Mouse (Mus musculus) MEL (cell line): ENCODE results near the gene Gnat2. TPM values are rescaled to one million over a fixed set of nuclear protein-coding genes. Genes with fewer than 3 reads are reported as not detected.

Experiments used
- DNase-seq: peaks from one replicate; pipeline ENCODE4 v3.0.0; 2011; ENCODE audit warnings: low read depth, low spot score
- H3K27ac ChIP-seq: 2 replicates; pipeline ENCODE4 v1.5.1; 2012; ENCODE audit warnings: low read depth, mild to moderate bottlenecking, control low read depth, low read length, moderate library complexity; ENCODE audit not compliant: control insufficient read depth
- H3K27me3 ChIP-seq, 2 experiments: fragments of 150-350 bp in 1 of 2; sonication (generic) in 1 of 2; 2 replicates each; pipeline ENCODE4 v1.6.1; 2012; ENCODE audit warnings: low read length in 2 of 2, mild to moderate bottlenecking in 2 of 2, improper control_type of control experiment in 1 of 2, moderate library complexity in 1 of 2; ENCODE audit not compliant: insufficient read depth in 2 of 2, control insufficient read depth in 1 of 2
- H3K36me3 ChIP-seq, 2 experiments: 2 replicates each; pipeline ENCODE4 v1.6.1; 2012 to 2014; ENCODE audit warnings: low read length in 2 of 2, improper control_type of control experiment in 1 of 2, inconsistent platforms in 1 of 2, mild to moderate bottlenecking in 1 of 2; ENCODE audit not compliant: insufficient read depth in 2 of 2, control insufficient read depth in 1 of 2
- H3K4me1 ChIP-seq, 2 experiments: fragments of 150-350 bp in 1 of 2; sonication (generic) in 1 of 2; 2 replicates each; pipeline ENCODE4 v1.6.1; 2012; ENCODE audit warnings: low read length in 2 of 2, improper control_type of control experiment in 1 of 2, mild to moderate bottlenecking in 1 of 2; ENCODE audit not compliant: insufficient read depth in 2 of 2, control insufficient read depth in 1 of 2
- H3K4me3 ChIP-seq, 2 experiments: fragments of 150-350 bp in 1 of 2; sonication (generic) in 1 of 2; 2 replicates each; pipeline ENCODE4 v1.5.1; 2012; ENCODE audit warnings: low read depth in 2 of 2, low read length in 2 of 2, mild to moderate bottlenecking in 2 of 2, moderate library complexity in 2 of 2, control low read depth in 1 of 2, improper control_type of control experiment in 1 of 2; ENCODE audit not compliant: control insufficient read depth in 1 of 2, insufficient read depth in 1 of 2
- H3K79me2 ChIP-seq: 2 replicates; pipeline ENCODE4 v1.6.1; 2012; ENCODE audit warnings: mild to moderate bottlenecking, low read length, moderate library complexity; ENCODE audit not compliant: control insufficient read depth, poor library complexity, insufficient read depth
- H3K9ac ChIP-seq: 2 replicates; pipeline ENCODE4 v1.6.1; 2012; ENCODE audit warnings: low read depth, mild to moderate bottlenecking, control low read depth, low read length, moderate library complexity; ENCODE audit not compliant: control insufficient read depth, poor library complexity, severe bottlenecking
- H3K9me3 ChIP-seq: fragments of 150-350 bp; sonication (generic); replicated peaks from 2 replicates; pipeline ENCODE4 v1.6.1; 2012; ENCODE audit warnings: mild to moderate bottlenecking, low read length, improper control_type of control experiment, moderate library complexity; ENCODE audit not compliant: insufficient read depth
- CHD1 ChIP-seq: IDR thresholded peaks from 2 replicates; pipeline ENCODE4 v1.6.1; 2012; ENCODE audit warnings: low read depth, mild to moderate bottlenecking, inconsistent platforms, low read length, improper control_type of control experiment
- ELF1 ChIP-seq: IDR thresholded peaks from 2 replicates; pipeline ENCODE4 v1.6.1; 2014; ENCODE audit warnings: low read depth, mild to moderate bottlenecking, inconsistent platforms, low read length, improper control_type of control experiment, moderate library complexity
- EP300 ChIP-seq, 2 experiments: IDR thresholded peaks; 2 replicates each; pipeline ENCODE4 v1.6.1; 2011; ENCODE audit warnings: improper control_type of control experiment in 2 of 2, low read length in 2 of 2, low read depth in 1 of 2, mild to moderate bottlenecking in 1 of 2
- GABPA ChIP-seq: IDR thresholded peaks from 2 replicates; pipeline ENCODE4 v1.6.1; 2012; ENCODE audit warnings: low read depth, mild to moderate bottlenecking, inconsistent platforms, low read length, improper control_type of control experiment, moderate library complexity
- HCFC1 ChIP-seq: IDR thresholded peaks from 2 replicates; pipeline ENCODE4 v1.6.1; 2012; ENCODE audit warnings: low read depth, mild to moderate bottlenecking, inconsistent platforms, low read length, improper control_type of control experiment, moderate library complexity
- MEF2A ChIP-seq: IDR thresholded peaks from 2 replicates; pipeline ENCODE4 v1.6.1; 2014; ENCODE audit warnings: low read depth, mild to moderate bottlenecking, inconsistent platforms, low read length, improper control_type of control experiment; ENCODE audit not compliant: poor library complexity, insufficient replicate concordance, severe bottlenecking; ENCODE audit errors: extremely low read depth
- MXI1 ChIP-seq: IDR thresholded peaks from 2 replicates; pipeline ENCODE4 v1.6.1; 2011; ENCODE audit warnings: mild to moderate bottlenecking, low read depth, low read length, improper control_type of control experiment
- MYB ChIP-seq: IDR thresholded peaks from 2 replicates; pipeline ENCODE4 v1.6.1; 2011; ENCODE audit warnings: mild to moderate bottlenecking, low read depth, low read length, improper control_type of control experiment
- NRF1 ChIP-seq: IDR thresholded peaks from 2 replicates; pipeline ENCODE4 v1.6.1; 2014; ENCODE audit warnings: low read depth, mild to moderate bottlenecking, inconsistent platforms, low read length, improper control_type of control experiment, moderate library complexity; ENCODE audit not compliant: poor library complexity, insufficient read depth, severe bottlenecking
- POLR2AphosphoS2 ChIP-seq: IDR thresholded peaks from 2 replicates; pipeline ENCODE4 v1.6.1; 2011; ENCODE audit warnings: low read length, improper control_type of control experiment
- POLR2AphosphoS5 ChIP-seq: IDR thresholded peaks from 2 replicates; pipeline ENCODE4 v1.6.1; 2012; ENCODE audit warnings: low read depth, borderline replicate concordance, mild to moderate bottlenecking, inconsistent platforms, low read length, moderate library complexity, mixed read lengths
- TBP ChIP-seq: IDR thresholded peaks from 2 replicates; pipeline ENCODE4 v1.8.0; 2011; ENCODE audit warnings: low read depth, low read length, improper control_type of control experiment
- TCF12 ChIP-seq: IDR thresholded peaks from 2 replicates; pipeline ENCODE4 v1.6.1; 2014; ENCODE audit warnings: low read depth, mild to moderate bottlenecking, inconsistent platforms, low read length, improper control_type of control experiment, moderate library complexity
- UBTF ChIP-seq: IDR thresholded peaks from 2 replicates; pipeline ENCODE4 v1.6.1; 2012; ENCODE audit warnings: low read depth, mild to moderate bottlenecking, inconsistent platforms, low read length, improper control_type of control experiment, moderate library complexity, borderline replicate concordance; ENCODE audit not compliant: insufficient read depth
- USF1 ChIP-seq: IDR thresholded peaks from 2 replicates; pipeline ENCODE4 v1.6.1; 2014; ENCODE audit warnings: low read depth, mild to moderate bottlenecking, inconsistent platforms, low read length, improper control_type of control experiment, moderate library complexity
- ZC3H11A ChIP-seq: IDR thresholded peaks from 2 replicates; pipeline ENCODE4 v1.6.1; 2012; ENCODE audit warnings: low read depth, mild to moderate bottlenecking, inconsistent platforms, low read length, improper control_type of control experiment
- polyA plus RNA-seq, 2 experiments: library from polyadenylated mRNA; stranded (reverse) in 1 of 2; unstranded in 1 of 2; fragments of >175 nt in 1 of 2; fragments of >200 nt in 1 of 2; gene quantifications; 2 replicates each; pipeline versions ENCODE4 v1.2.1 to v1.2.4; 2012; ENCODE audit warnings: low replicate concordance in 2 of 2, low read depth in 1 of 2; ENCODE audit not compliant: insufficient read length in 2 of 2, insufficient read depth in 1 of 2, missing spikeins in 1 of 2
- total RNA-seq: library from RNA; depleted of rRNA; stranded (reverse); fragments of 300-350 nt; gene quantifications from 2 replicates; pipeline ENCODE4 v1.2.3, GENCODE M21; 2012

Gnat2 gene
- total and polyA plus RNA-seq, 3 experiments: 4.7 to 12.4 TPM; not detected in 1

- no peak overlapping the region for H3K27ac ChIP-seq
- no peak for TF ChIP-seq GABPA
- no peak for TF ChIP-seq POLR2AphosphoS5
- no peak for TF ChIP-seq MYB
- TF ChIP-seq TBP: no peak
- no peak for TF ChIP-seq USF1
- TF ChIP-seq TCF12: no peak
- no peak for TF ChIP-seq POLR2AphosphoS2
- TF ChIP-seq ELF1: no peak
- no peak for TF ChIP-seq CHD1
- no peak for TF ChIP-seq EP300 (IDR thresholded peaks at IDR 0.05; ENCODE audit: low read depth in 1 of 2, low read length in 2 of 2)
- TF ChIP-seq NRF1: no peak
- TF ChIP-seq MXI1: no peak
- TF ChIP-seq UBTF: no peak
- TF ChIP-seq, all 39 proteins: peak for 0
- H3K9ac ChIP-seq: no peak overlapping the region
Observed at GRCm38 (mm10) chr3:108062648-108063047, 29.9 kb upstream of the Gnat2 start.

GRCm38 (mm10) chr3:108064672-108065071 is 27.9 kb upstream of the Gnat2 start:
- TF ChIP-seq ZC3H11A (no peak), MEF2A (no peak), TCF12 (no peak), USF1 (no peak), HCFC1 (no peak)
- Histone ChIP-seq H3K27me3 (no peaks in the 10 kb centered on the region), H3K27ac (no peak overlapping the region), H3K79me2 (no peaks in the 10 kb centered on the region), H3K36me3 (peaks cover 0 to 3% of the 10 kb centered on the region in 2 experiments; a peak in 1 of 4 replicates), H3K4me3 (no peak overlapping the region), H3K9me3 (no peaks in the 10 kb centered on the region), H3K9ac (no peak overlapping the region), H3K4me1 (peaks cover 4 to 6% of the 10 kb centered on the region in 2 experiments; a peak in 3 of 4 replicates)
- DNase-seq: no peak

More at GRCm38 (mm10) chr3:108062648-108063047, 29.9 kb upstream of the Gnat2 start:
- Histone ChIP-seq H3K4me1 (no peaks in the 10 kb centered on the region), H3K4me3 (no peak overlapping the region), H3K9me3 (no peaks in the 10 kb centered on the region), H3K36me3 (no peaks in the 10 kb centered on the region), H3K79me2 (no peaks in the 10 kb centered on the region), H3K27me3 (no peaks in the 10 kb centered on the region)
- no peak for DNase-seq
